Mouse (Mus musculus) hindbrain, embryonic 12.5 days (tissue): ENCODE data around the gene Rbms3. TPM values are rescaled to one million over a fixed set of nuclear protein-coding genes. Genes with fewer than 3 reads are reported as not detected.
A peak's percentile ranks its signal among the peaks of the same experiment; 100 is the strongest.

ENCODE experiments used
- ATAC-seq: fragments of 200-750 bp; cut with Nextera tagmentation; 2 replicates; pipeline ENCODE4 v1.8.0; 2017; ENCODE audit warnings: moderate TSS enrichment; ENCODE audit not compliant: low FRiP score
- H3K27ac ChIP-seq: fragments of 300-500 bp; sonication (generic); 2 replicates; pipeline ENCODE4 v1.5.1; 2016; ENCODE audit warnings: mild to moderate bottlenecking
- H3K27me3 ChIP-seq: fragments of 300-500 bp; sonication (generic); 2 replicates; pipeline ENCODE4 v1.6.1; 2016; ENCODE audit warnings: mild to moderate bottlenecking
- H3K36me3 ChIP-seq: fragments of 300-500 bp; sonication (generic); 2 replicates; pipeline ENCODE4 v1.6.1; 2016; ENCODE audit warnings: mild to moderate bottlenecking
- H3K4me1 ChIP-seq: fragments of 300-500 bp; sonication (generic); 2 replicates; pipeline ENCODE4 v1.6.1; 2016
- H3K4me2 ChIP-seq: fragments of 300-500 bp; sonication (generic); replicated peaks from 2 replicates; pipeline ENCODE4 v1.6.1; 2016; ENCODE audit warnings: mild to moderate bottlenecking
- H3K4me3 ChIP-seq: fragments of 300-500 bp; sonication (generic); 2 replicates; pipeline ENCODE4 v1.5.1; 2016; ENCODE audit warnings: mild to moderate bottlenecking
- H3K9ac ChIP-seq: fragments of 300-500 bp; sonication (generic); 2 replicates; pipeline ENCODE4 v1.6.1; 2016; ENCODE audit warnings: mild to moderate bottlenecking, moderate library complexity
- H3K9me3 ChIP-seq: fragments of 300-500 bp; sonication (generic); replicated peaks from 2 replicates; pipeline ENCODE4 v1.6.1; 2016; ENCODE audit warnings: mild to moderate bottlenecking
- WGBS: fragments of 180-500 bp; shearing (Covaris S2); methylation state at CpG from one replicate; pipeline ENCODE4 v1.1.7; 2016; 5-methylcytosine and 5-hydroxymethylcytosine counted together
- polyA plus RNA-seq: library from polyadenylated mRNA; unstranded; fragments of >200 nt; fragmentation: Nextera tagmentation; extraction: Ambion mirVana; gene quantifications from 2 replicates; pipeline ENCODE4 v1.2.1, GENCODE M21; 2016

Rbms3 gene
- polyA plus RNA-seq, 1 experiment from 2014 or later: 58.7 TPM

GRCm38 (mm10) chr9:116807166-116808081 lies 822.3 kb downstream of the Rbms3 start:
- peak overlapping the region; percentile 67 for H3K27ac ChIP-seq
- H3K9me3 ChIP-seq: no peaks in the 10 kb centered on the region
- no peaks in the 10 kb centered on the region for H3K36me3 ChIP-seq
- H3K4me3 ChIP-seq: no peak overlapping the region
- H3K9ac ChIP-seq: no peak overlapping the region
- no peaks in the 10 kb centered on the region for H3K27me3 ChIP-seq
- 11% methylated on average over 16 of the region's 16 CpGs for WGBS
- ATAC-seq: peak; percentile 71; the same call in 1 of the 2 replicates
- H3K4me1 ChIP-seq: peaks cover 22% of the 10 kb centered on the region
- H3K4me2 ChIP-seq: peak overlapping the region; percentile 13; the same call in 1 of the 2 replicates

GRCm38 (mm10) chr9:116803292-116803731 lies 826.4 kb downstream of the Rbms3 start:
- no peak for ATAC-seq
- no peak overlapping the region for H3K4me3 ChIP-seq
- no peaks in the 10 kb centered on the region for H3K36me3 ChIP-seq
- H3K4me1 ChIP-seq: peaks cover 22% of the 10 kb centered on the region
- no peak overlapping the region for H3K27ac ChIP-seq
- no peaks in the 10 kb centered on the region for H3K9me3 ChIP-seq
- 71% methylated on average over 3 of the region's 3 CpGs for WGBS
- H3K27me3 ChIP-seq: no peaks in the 10 kb centered on the region
- H3K4me2 ChIP-seq: no peak overlapping the region
- no peak overlapping the region for H3K9ac ChIP-seq

DNA sequence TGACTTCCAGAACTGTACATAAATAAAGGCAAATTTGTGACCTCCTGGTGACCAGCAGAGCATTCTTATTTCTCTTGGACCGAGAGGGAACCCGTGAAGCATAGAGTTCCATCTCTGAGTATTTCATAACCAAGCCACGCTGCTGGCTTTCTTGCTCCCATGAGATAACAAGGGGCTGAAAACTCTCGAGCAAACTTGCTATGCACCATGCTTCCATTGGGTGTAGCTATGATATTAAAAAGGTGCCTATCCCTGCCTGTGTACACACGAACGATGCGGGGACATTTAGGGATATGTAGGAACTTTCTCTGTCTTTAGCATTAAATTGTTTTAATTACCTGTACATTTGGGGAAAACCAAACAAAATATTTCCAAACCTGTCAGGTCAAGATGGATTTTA lies 827.1 kb downstream of the Rbms3 start:
- WGBS: 79% methylated on average over 7 of the region's 7 CpGs
- ATAC-seq: no peak

DNA sequence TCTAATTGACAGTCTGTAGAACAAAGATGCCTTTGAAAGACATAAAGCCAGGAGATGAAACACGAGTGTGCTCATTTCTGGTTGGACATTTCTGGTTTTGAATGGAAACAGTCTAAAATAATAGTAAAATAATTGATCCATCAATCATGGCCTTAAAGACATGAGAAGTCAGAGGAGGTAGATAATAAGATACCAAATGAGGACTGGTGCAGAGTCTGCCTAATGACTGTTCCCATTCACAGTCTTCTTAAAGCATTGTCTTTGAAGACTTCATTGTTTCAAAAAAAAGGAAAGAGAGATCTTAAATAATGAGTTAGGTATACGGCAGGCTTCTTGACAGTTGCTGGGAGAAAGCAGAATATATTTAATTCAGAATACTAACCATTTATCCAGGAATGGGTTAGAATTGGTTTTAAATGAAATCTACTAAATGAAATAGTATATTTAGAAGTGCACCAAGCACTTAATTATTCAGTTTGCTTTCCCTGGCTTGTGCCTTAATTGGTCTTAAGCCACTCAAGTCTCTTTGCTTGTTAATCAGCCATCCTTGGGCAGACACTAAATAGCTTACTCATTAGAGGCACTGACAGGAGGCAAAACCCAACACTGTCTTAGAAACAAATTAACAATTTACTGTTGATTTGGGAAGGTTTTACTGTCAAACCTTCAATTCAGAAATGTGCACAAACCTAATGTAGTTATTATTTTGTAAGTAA lies 834.3 kb downstream of the Rbms3 start:
- Histone ChIP-seq H3K4me2 (no peak overlapping the region), H3K4me3 (no peak overlapping the region), H3K27me3 (no peaks in the 10 kb centered on the region), H3K4me1 (no peaks in the 10 kb centered on the region), H3K27ac (0 out of 2 replicates have a peak overlapping the region, but pooled peaks have one; percentile 4), H3K9me3 (no peaks in the 10 kb centered on the region), H3K9ac (no peak overlapping the region), H3K36me3 (no peaks in the 10 kb centered on the region)
- no peak for ATAC-seq
- 37% methylated on average over 2 of the region's 2 CpGs for WGBS

More for the DNA sequence above, 827.1 kb downstream of the Rbms3 start:
- H3K27ac ChIP-seq: no peak overlapping the region
- peaks cover 14% of the 10 kb centered on the region for H3K4me1 ChIP-seq
- H3K36me3 ChIP-seq: no peaks in the 10 kb centered on the region
- no peaks in the 10 kb centered on the region for H3K27me3 ChIP-seq
- no peak overlapping the region for H3K4me2 ChIP-seq
- no peak overlapping the region for H3K4me3 ChIP-seq
- no peak overlapping the region for H3K9ac ChIP-seq
- no peaks in the 10 kb centered on the region for H3K9me3 ChIP-seq

GRCm38 (mm10) chr9:116791850-116792249 lies 837.9 kb downstream of the Rbms3 start:
- H3K27me3 ChIP-seq: no peaks in the 10 kb centered on the region
- WGBS: 82% methylated on average over 7 of the region's 7 CpGs
- H3K27ac ChIP-seq: no peak overlapping the region
- H3K36me3 ChIP-seq: no peaks in the 10 kb centered on the region
- no peak overlapping the region for H3K4me3 ChIP-seq
- H3K9ac ChIP-seq: no peak overlapping the region
- no peaks in the 10 kb centered on the region for H3K9me3 ChIP-seq
- no peak for ATAC-seq
- no peaks in the 10 kb centered on the region for H3K4me1 ChIP-seq
- no peak overlapping the region for H3K4me2 ChIP-seq

DNA sequence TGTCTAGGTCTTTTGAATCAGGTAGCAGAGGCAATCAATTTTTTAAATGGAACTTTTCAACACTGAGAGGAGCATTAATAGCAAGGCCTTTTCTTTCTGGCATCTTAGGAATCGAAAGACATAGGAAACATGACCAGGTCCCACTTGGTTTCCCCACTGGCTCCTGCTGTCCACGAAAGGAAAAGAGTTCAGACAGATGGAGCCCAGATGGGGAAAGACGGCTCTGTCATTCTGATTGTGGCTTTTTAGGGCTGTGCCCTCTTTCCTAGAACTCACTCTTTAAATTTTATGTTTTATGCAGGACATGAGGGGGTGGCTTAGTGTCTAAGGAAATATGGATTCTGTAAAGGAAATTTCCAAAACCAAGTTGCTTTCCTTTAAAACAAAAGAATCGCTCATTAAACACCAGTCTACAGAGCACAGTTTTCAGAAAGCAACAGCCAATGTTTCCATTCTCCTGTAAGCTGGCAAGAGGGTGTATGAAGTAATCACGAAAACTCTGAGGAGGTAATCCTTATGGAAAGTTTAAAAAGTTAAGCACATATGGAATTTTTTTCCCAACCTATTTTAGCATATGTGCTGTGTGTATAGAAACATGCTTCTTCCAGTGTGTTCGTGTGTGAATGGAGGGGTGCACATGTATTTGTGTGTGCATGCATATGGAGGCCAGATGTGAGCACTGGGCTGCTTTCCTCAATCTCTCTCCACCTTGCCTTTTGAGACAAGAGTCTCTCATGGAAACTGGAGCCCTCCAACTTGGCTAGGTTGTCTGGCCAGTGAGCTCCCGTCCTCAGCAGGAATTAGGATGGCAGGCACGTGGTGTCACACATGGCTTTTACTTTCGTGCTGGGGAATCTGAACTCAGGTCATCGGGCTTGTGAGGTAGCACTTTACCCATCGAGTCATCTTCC lies 843.3 kb downstream of the Rbms3 start:
- H3K4me3 ChIP-seq: no peak overlapping the region
- 68% methylated on average over 11 of the region's 11 CpGs for WGBS
- H3K36me3 ChIP-seq: no peaks in the 10 kb centered on the region
- no peak overlapping the region for H3K27ac ChIP-seq
- no peaks in the 10 kb centered on the region for H3K27me3 ChIP-seq
- H3K9ac ChIP-seq: no peak overlapping the region
- no peak for ATAC-seq
- no peaks in the 10 kb centered on the region for H3K4me1 ChIP-seq
- H3K9me3 ChIP-seq: no peaks in the 10 kb centered on the region
- no peak overlapping the region for H3K4me2 ChIP-seq

DNA sequence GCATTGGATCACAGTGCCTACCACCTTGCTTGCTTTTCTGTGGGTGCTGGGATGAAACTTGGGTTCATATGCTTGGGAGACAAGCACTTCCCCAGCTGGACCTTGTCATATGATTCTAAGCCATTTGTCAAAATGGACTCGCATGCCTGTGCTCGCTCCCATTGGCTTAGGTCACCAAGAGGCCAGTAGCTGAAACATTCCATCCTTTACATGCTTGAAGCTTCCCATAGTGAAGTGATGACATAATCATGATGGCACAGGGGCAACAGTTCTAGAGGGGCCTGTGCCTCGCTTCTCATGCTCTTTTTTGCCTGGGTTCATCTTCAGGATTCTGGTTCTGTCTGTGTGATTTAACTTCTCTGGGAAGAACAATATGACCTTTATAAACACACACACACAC lies 857.9 kb downstream of the Rbms3 start:
- Histone ChIP-seq H3K4me2 (no peak overlapping the region), H3K9ac (no peak overlapping the region), H3K9me3 (no peaks in the 10 kb centered on the region), H3K36me3 (no peaks in the 10 kb centered on the region), H3K27ac (no peak overlapping the region), H3K4me1 (peaks cover 12% of the 10 kb centered on the region), H3K27me3 (no peaks in the 10 kb centered on the region), H3K4me3 (no peak overlapping the region)
- 60% methylated on average over 3 of the region's 3 CpGs for WGBS
- ATAC-seq: no peak

DNA sequence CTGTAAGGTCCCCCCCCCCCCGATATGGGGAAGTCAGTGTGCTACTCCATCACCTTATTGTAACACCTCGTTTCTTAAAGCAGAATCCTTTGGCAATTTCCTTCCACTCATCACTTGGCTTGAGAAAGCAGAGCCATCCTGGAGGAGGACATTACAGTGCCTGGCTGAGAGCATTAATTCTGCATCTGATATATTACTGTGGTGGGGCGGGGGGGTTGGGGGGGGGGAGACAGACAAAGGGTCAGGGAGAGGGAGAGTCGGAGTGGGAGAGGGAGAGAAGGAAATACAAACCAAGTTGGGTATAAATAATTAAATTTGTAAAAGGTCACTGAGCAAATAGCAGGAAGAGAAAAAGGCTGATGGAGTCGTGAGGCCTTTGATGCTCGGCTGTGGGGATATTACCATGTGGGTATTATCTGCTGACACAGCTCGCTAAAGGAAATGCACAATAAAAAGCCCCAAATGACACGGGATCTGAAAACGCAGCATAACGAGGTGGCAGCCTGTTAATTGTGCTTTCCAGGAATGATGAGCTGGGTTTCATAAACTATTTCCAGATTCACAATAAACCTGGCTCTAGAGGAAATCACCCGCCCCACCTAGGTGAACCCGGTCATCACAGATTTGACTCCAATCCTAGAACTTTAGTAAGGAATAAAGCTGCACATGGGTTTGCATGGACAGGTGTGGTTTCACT lies 860.2 kb downstream of the Rbms3 start:
- H3K4me2 ChIP-seq: no peak overlapping the region
- ATAC-seq: no peak
- no peaks in the 10 kb centered on the region for H3K36me3 ChIP-seq
- peaks cover 12% of the 10 kb centered on the region for H3K4me1 ChIP-seq
- H3K9ac ChIP-seq: no peak overlapping the region
- WGBS: 35% methylated on average over 12 of the region's 12 CpGs
- no peak overlapping the region for H3K4me3 ChIP-seq
- H3K27ac ChIP-seq: peak overlapping the region; percentile 9; the same call in 1 of the 2 replicates
- no peaks in the 10 kb centered on the region for H3K27me3 ChIP-seq
- H3K9me3 ChIP-seq: no peaks in the 10 kb centered on the region

DNA sequence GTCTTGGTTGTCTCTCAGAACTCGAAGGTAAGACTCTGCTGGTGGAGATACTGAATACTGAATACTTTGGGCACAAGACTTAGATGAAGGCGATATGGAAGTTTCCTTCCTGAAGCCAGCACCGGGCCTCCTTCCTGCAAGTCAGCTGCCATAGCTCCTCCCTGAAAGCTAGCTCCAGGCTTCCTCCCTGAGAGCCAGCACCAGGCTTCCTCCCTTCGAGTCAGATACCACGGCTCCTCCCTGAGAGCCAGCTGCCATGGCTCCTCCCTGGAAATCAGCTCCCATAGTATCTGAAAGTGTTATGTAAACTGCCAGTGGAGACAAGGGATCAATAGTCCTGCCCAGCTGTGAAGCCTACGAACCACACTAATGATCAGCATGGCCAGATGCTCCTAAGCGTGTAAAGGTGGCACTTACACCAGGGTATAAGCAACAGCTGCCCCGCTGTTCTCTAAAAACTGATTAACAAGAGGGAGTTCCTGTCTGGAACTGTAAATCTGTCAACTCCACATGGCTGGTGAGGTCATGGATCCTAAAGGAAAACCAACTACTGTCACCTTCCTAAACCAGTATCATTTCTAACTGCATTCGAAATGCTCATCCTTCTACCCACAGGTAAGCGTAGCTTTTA lies 867.2 kb downstream of the Rbms3 start:
- Histone ChIP-seq H3K9me3 (no peaks in the 10 kb centered on the region), H3K4me3 (no peak overlapping the region), H3K27ac (no peak overlapping the region), H3K27me3 (no peaks in the 10 kb centered on the region), H3K9ac (no peak overlapping the region), H3K36me3 (no peaks in the 10 kb centered on the region), H3K4me1 (peaks cover 2% of the 10 kb centered on the region; the same call in 1 of the 2 replicates), H3K4me2 (no peak overlapping the region)
- 75% methylated on average over 10 of the region's 10 CpGs for WGBS
- no peak for ATAC-seq

DNA sequence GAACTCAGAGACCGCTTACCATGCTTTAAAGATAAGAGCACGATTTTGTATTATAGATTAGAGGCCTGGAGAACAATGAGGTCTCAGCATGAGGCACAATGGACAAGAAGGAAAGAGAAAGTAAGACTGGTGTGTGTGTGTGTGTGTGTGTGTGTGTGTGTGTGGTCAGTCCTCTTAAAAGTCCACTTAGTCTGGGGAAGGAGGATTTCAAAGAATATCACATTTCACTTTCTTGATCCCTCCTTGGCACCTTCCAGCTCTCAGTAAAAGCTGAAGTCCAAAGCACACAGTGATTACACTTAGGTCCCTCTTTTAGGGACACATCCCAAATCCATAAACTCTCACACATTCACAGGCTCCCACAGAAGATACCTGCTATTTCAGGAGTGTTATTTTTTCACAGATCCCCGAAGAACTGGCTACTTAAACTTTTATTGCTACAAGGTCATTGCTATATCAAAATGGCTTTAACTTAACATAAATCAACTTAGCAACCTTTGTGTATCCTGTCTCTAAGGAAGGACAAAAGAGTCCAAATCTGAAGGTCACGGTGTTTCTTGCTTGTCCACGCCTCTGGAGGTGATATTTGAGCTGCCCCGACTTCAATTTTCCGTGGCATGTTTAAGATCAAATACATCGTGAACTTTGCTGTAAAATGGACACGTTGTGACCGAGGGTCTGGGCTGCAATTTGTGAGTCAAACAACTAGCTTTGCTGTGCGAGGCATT lies 880.7 kb downstream of the Rbms3 start:
- WGBS: 31% methylated on average over 11 of the region's 11 CpGs
- no peak overlapping the region for H3K27ac ChIP-seq
- no peak overlapping the region for H3K4me2 ChIP-seq
- H3K27me3 ChIP-seq: no peaks in the 10 kb centered on the region
- no peak overlapping the region for H3K4me3 ChIP-seq
- H3K36me3 ChIP-seq: no peaks in the 10 kb centered on the region
- no peaks in the 10 kb centered on the region for H3K9me3 ChIP-seq
- H3K9ac ChIP-seq: no peak overlapping the region
- no peak for ATAC-seq
- H3K4me1 ChIP-seq: peaks cover 3% of the 10 kb centered on the region; the same call in 1 of the 2 replicates
